Mouse (Mus musculus): ENCODE results near the gene Cdkn1c. TPM values are rescaled to one million over a fixed set of nuclear protein-coding genes. Genes with fewer than 3 reads are reported as not detected.

The Cdkn1c gene
- polyA plus RNA-seq, 1 experiment from 2014 or later: 1,196 TPM

DNA sequence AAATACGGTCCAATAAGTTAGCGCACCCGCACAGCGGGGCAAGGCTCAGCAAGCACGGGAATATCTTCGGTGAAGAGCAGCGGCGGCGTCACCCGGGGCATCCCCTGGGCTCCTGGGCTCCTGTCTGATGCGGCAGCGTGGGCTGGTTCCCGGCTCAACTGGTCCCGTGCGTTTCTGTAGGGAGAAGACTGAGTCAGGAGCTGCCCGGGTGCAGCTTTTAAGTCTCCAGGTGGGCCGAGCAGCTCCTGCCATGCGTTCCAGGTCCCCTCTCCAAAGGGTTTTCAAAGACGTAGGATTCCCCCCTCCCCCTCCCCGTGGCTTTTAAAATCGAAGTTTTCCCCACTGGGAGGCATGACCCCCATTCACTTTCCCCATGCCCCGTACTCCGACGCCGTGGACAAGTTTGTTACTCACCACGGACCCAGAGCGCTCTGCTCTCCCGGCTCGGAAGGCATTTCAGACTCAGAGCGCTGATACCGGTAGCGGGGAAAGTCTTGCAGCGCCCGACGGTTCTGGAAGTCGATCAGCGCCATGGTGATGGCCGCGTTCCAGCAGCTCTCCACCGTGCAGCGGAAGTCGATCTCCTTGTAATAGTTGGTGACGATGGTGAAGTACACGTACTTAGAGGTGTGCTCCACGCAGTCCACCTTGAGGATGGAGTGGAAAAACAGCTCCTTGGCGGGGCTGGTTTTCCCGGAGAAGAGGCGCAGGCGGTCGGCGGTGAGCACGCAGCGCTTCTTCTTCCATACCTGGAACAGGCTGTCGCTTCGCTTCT is 41.0 kb upstream of the Cdkn1c start:
- no peak for ATAC-seq (ENCODE audit: low FRiP score, low TSS enrichment)
- Histone ChIP-seq H3K27ac (ENCODE audit: low read depth, low read length) (no peak overlapping the region), H3K27me3 (ENCODE audit: control insufficient read depth, insufficient read depth, low read length) (peaks cover 37% of the 10 kb centered on the region), H3K36me3 (ENCODE audit: control insufficient read depth, insufficient read depth, low read length) (no peaks in the 10 kb centered on the region), H3K9me3 (ENCODE audit: control insufficient read depth, low read length) (no peaks in the 10 kb centered on the region), H3K4me1 (ENCODE audit: control insufficient read depth, insufficient read depth, low read length) (no peaks in the 10 kb centered on the region), H3K4me3 (ENCODE audit: low read length) (peak overlapping the region; percentile 44), H3K9ac (ENCODE audit: low read depth, low read length) (peak overlapping the region; percentile 40; the same call in 1 of the 2 replicates), H3K4me2 (replicated peaks; ENCODE audit: low read depth, low read length) (peak overlapping the region; percentile 67)
- WGBS: 5% methylated on average over 55 of the region's 55 CpGs

DNA sequence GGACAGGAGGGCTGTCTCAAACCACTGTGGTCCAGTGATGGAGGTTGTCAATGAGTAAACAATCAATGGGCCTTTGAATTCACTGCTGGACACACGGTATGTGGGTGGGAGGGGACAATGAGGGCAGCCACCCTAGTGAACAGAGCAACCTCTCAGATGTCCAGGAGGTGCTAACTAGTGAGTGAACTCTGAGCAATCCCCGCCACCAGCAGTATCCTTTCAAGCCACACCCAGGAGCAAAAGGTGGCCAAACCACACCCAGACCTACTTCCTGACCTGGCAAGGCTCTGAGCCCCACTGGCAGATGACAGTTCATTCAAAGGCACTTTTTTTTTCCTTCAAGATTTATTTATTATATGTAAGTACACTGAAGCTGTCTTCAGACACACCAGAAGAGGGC is 40.1 kb upstream of the Cdkn1c start:
- Histone ChIP-seq H3K9ac (ENCODE audit: low read depth, low read length) (no peak overlapping the region), H3K27ac (ENCODE audit: low read depth, low read length) (no peak overlapping the region), H3K36me3 (ENCODE audit: control insufficient read depth, insufficient read depth, low read length) (no peaks in the 10 kb centered on the region), H3K4me1 (ENCODE audit: control insufficient read depth, insufficient read depth, low read length) (no peaks in the 10 kb centered on the region), H3K4me2 (replicated peaks; ENCODE audit: low read depth, low read length) (no peak overlapping the region), H3K27me3 (ENCODE audit: control insufficient read depth, insufficient read depth, low read length) (peaks cover 37% of the 10 kb centered on the region), H3K9me3 (ENCODE audit: control insufficient read depth, low read length) (no peaks in the 10 kb centered on the region), H3K4me3 (ENCODE audit: low read length) (no peak overlapping the region)
- ATAC-seq (ENCODE audit: low FRiP score, low TSS enrichment): no peak
- 20% methylated on average over 2 of the region's 2 CpGs for WGBS

DNA sequence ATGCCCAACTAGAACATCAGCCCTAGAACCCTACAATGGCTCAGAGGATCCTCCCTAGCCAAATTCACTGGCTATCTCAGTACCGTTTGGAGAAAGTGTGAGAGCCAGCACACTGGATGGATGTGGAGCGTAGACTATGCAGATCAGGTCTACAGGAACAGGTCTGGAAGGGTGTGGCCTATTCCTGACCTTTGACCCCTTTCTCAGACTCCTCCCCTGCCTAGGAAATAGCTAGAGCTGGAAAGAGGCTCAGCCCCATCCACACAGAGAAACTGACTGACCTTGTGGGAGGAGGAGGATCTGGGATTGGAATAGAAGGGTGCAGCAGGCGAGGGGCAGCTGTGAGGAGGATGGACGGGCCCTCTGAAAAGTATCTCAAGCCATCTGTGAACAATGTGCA is 37.7 kb upstream of the Cdkn1c start:
- H3K27me3 ChIP-seq (ENCODE audit: control insufficient read depth, insufficient read depth, low read length): peaks cover 31% of the 10 kb centered on the region
- no peak overlapping the region for H3K9ac ChIP-seq (ENCODE audit: low read depth, low read length)
- ATAC-seq (ENCODE audit: low FRiP score, low TSS enrichment): no peak
- H3K4me2 ChIP-seq (replicated peaks; ENCODE audit: low read depth, low read length): no peak overlapping the region
- H3K4me3 ChIP-seq (ENCODE audit: low read length): no peak overlapping the region
- no peak overlapping the region for H3K27ac ChIP-seq (ENCODE audit: low read depth, low read length)
- H3K36me3 ChIP-seq (ENCODE audit: control insufficient read depth, insufficient read depth, low read length): no peaks in the 10 kb centered on the region
- H3K4me1 ChIP-seq (ENCODE audit: control insufficient read depth, insufficient read depth, low read length): no peaks in the 10 kb centered on the region
- WGBS: 87% methylated on average over 4 of the region's 4 CpGs
- H3K9me3 ChIP-seq (ENCODE audit: control insufficient read depth, low read length): no peaks in the 10 kb centered on the region

GRCm38 (mm10) chr7:143495104-143495961 is 34.5 kb upstream of the Cdkn1c start:
- WGBS: 81% methylated on average over 8 of the region's 8 CpGs
- H3K27ac ChIP-seq (ENCODE audit: low read depth, low read length): no peak overlapping the region
- no peak overlapping the region for H3K4me3 ChIP-seq (ENCODE audit: low read length)
- no peak for ATAC-seq (ENCODE audit: low FRiP score, low TSS enrichment)
- H3K27me3 ChIP-seq (ENCODE audit: control insufficient read depth, insufficient read depth, low read length): peaks cover 4% of the 10 kb centered on the region; the same call in 1 of the 2 replicates
- no peak overlapping the region for H3K4me2 ChIP-seq (replicated peaks; ENCODE audit: low read depth, low read length)
- H3K4me1 ChIP-seq (ENCODE audit: control insufficient read depth, insufficient read depth, low read length): no peaks in the 10 kb centered on the region
- no peak overlapping the region for H3K9ac ChIP-seq (ENCODE audit: low read depth, low read length)
- no peaks in the 10 kb centered on the region for H3K9me3 ChIP-seq (ENCODE audit: control insufficient read depth, low read length)
- H3K36me3 ChIP-seq (ENCODE audit: control insufficient read depth, insufficient read depth, low read length): no peaks in the 10 kb centered on the region

GRCm38 (mm10) chr7:143493616-143494126 is 32.8 kb upstream of the Cdkn1c start:
- no peak overlapping the region for H3K9ac ChIP-seq (ENCODE audit: low read depth, low read length)
- no peaks in the 10 kb centered on the region for H3K27me3 ChIP-seq (ENCODE audit: control insufficient read depth, insufficient read depth, low read length)
- no peaks in the 10 kb centered on the region for H3K9me3 ChIP-seq (ENCODE audit: control insufficient read depth, low read length)
- WGBS: 63% methylated on average over 6 of the region's 6 CpGs
- no peak overlapping the region for H3K27ac ChIP-seq (ENCODE audit: low read depth, low read length)
- H3K4me2 ChIP-seq (replicated peaks; ENCODE audit: low read depth, low read length): no peak overlapping the region
- no peak for ATAC-seq (ENCODE audit: low FRiP score, low TSS enrichment)
- H3K36me3 ChIP-seq (ENCODE audit: control insufficient read depth, insufficient read depth, low read length): no peaks in the 10 kb centered on the region
- H3K4me3 ChIP-seq (ENCODE audit: low read length): no peak overlapping the region
- H3K4me1 ChIP-seq (ENCODE audit: control insufficient read depth, insufficient read depth, low read length): no peaks in the 10 kb centered on the region

- Histone ChIP-seq H3K27ac (ENCODE audit: low read depth, low read length) (no peak overlapping the region), H3K36me3 (ENCODE audit: control insufficient read depth, insufficient read depth, low read length) (no peaks in the 10 kb centered on the region), H3K27me3 (ENCODE audit: control insufficient read depth, insufficient read depth, low read length) (no peaks in the 10 kb centered on the region), H3K4me2 (replicated peaks; ENCODE audit: low read depth, low read length) (no peak overlapping the region), H3K9ac (ENCODE audit: low read depth, low read length) (no peak overlapping the region), H3K4me3 (ENCODE audit: low read length) (no peak overlapping the region), H3K4me1 (ENCODE audit: control insufficient read depth, insufficient read depth, low read length) (no peaks in the 10 kb centered on the region), H3K9me3 (ENCODE audit: control insufficient read depth, low read length) (no peaks in the 10 kb centered on the region)
- WGBS: 83% methylated on average over 6 of the region's 6 CpGs
- no peak for ATAC-seq (ENCODE audit: low FRiP score, low TSS enrichment)
Observed at GRCm38 (mm10) chr7:143489735-143490134, 28.9 kb upstream of the Cdkn1c start.

- no peaks in the 10 kb centered on the region for H3K9me3 ChIP-seq (ENCODE audit: control insufficient read depth, low read length)
- WGBS: 6% methylated on average over 6 of the region's 6 CpGs
- no peak overlapping the region for H3K4me2 ChIP-seq (replicated peaks; ENCODE audit: low read depth, low read length)
- no peaks in the 10 kb centered on the region for H3K36me3 ChIP-seq (ENCODE audit: control insufficient read depth, insufficient read depth, low read length)
- no peak for ATAC-seq (ENCODE audit: low FRiP score, low TSS enrichment)
- H3K27me3 ChIP-seq (ENCODE audit: control insufficient read depth, insufficient read depth, low read length): peaks cover 2% of the 10 kb centered on the region; the same call in 1 of the 2 replicates
- H3K9ac ChIP-seq (ENCODE audit: low read depth, low read length): no peak overlapping the region
- no peak overlapping the region for H3K27ac ChIP-seq (ENCODE audit: low read depth, low read length)
- H3K4me1 ChIP-seq (ENCODE audit: control insufficient read depth, insufficient read depth, low read length): no peaks in the 10 kb centered on the region
- H3K4me3 ChIP-seq (ENCODE audit: low read length): no peak overlapping the region
Observed at GRCm38 (mm10) chr7:143482541-143482940, 21.7 kb upstream of the Cdkn1c start.

GRCm38 (mm10) chr7:143481806-143482387 is 21.0 kb upstream of the Cdkn1c start:
- WGBS: 58% methylated on average over 5 of the region's 5 CpGs
- Histone ChIP-seq H3K27ac (ENCODE audit: low read depth, low read length) (no peak overlapping the region), H3K9ac (ENCODE audit: low read depth, low read length) (no peak overlapping the region)

More at GRCm38 (mm10) chr7:143481806-143482387, 21.0 kb upstream of the Cdkn1c start:
- no peak for ATAC-seq (ENCODE audit: low FRiP score, low TSS enrichment)
- no peak overlapping the region for H3K4me2 ChIP-seq (replicated peaks; ENCODE audit: low read depth, low read length)
- H3K9me3 ChIP-seq (ENCODE audit: control insufficient read depth, low read length): no peaks in the 10 kb centered on the region
- no peak overlapping the region for H3K4me3 ChIP-seq (ENCODE audit: low read length)
- H3K27me3 ChIP-seq (ENCODE audit: control insufficient read depth, insufficient read depth, low read length): peaks cover 2% of the 10 kb centered on the region; the same call in 1 of the 2 replicates
- no peaks in the 10 kb centered on the region for H3K36me3 ChIP-seq (ENCODE audit: control insufficient read depth, insufficient read depth, low read length)
- H3K4me1 ChIP-seq (ENCODE audit: control insufficient read depth, insufficient read depth, low read length): no peaks in the 10 kb centered on the region

Measured in kidney, embryonic 14.5 days (tissue).